Mouse (Mus musculus): ENCODE measurements around the gene Fam71f2. TPM values are rescaled to one million over a fixed set of nuclear protein-coding genes. Genes with fewer than 3 reads are reported as not detected.

Fam71f2 gene
- polyA plus RNA-seq, 1 experiment from 2014 or later = 0.72 TPM

GRCm38 (mm10) chr6:29286870-29287269 lies 7.5 kb downstream of the Fam71f2 start:
- Histone ChIP-seq H3K4me3 (no peak overlapping the region), H3K36me3 (no peaks in the 10 kb centered on the region), H3K27me3 (no peaks in the 10 kb centered on the region), H3K9ac (no peak overlapping the region), H3K9me3 (replicated peaks) (no peaks in the 10 kb centered on the region), H3K4me1 (no peaks in the 10 kb centered on the region), H3K27ac (no peak overlapping the region), H3K4me2 (replicated peaks) (no peak overlapping the region)
- WGBS = 70% methylated on average over 7 of the region's 7 CpGs
- ATAC-seq (ENCODE audit: low FRiP score) = no peak

GRCm38 (mm10) chr6:29287481-29287880 lies 8.1 kb downstream of the Fam71f2 start:
- no peaks in the 10 kb centered on the region for H3K36me3 ChIP-seq
- ATAC-seq (ENCODE audit: low FRiP score) = no peak
- H3K27me3 ChIP-seq = no peaks in the 10 kb centered on the region
- no peak overlapping the region for H3K9ac ChIP-seq
- no peak overlapping the region for H3K4me2 ChIP-seq (replicated peaks)
- H3K27ac ChIP-seq = no peak overlapping the region
- WGBS = 33% methylated on average over 6 of the region's 6 CpGs
- H3K4me3 ChIP-seq = no peak overlapping the region
- H3K4me1 ChIP-seq = no peaks in the 10 kb centered on the region
- no peaks in the 10 kb centered on the region for H3K9me3 ChIP-seq (replicated peaks)

- WGBS = 63% methylated on average over 5 of the region's 5 CpGs
- Histone ChIP-seq H3K4me1 (no peaks in the 10 kb centered on the region), H3K9me3 (replicated peaks) (no peaks in the 10 kb centered on the region), H3K9ac (no peak overlapping the region), H3K36me3 (no peaks in the 10 kb centered on the region), H3K4me2 (replicated peaks) (no peak overlapping the region), H3K27ac (no peak overlapping the region), H3K4me3 (no peak overlapping the region), H3K27me3 (no peaks in the 10 kb centered on the region)
- ATAC-seq (ENCODE audit: low FRiP score) = no peak
Measured at GRCm38 (mm10) chr6:29287944-29288343, 8.6 kb downstream of the Fam71f2 start.

GRCm38 (mm10) chr6:29288651-29289050 lies 9.3 kb downstream of the Fam71f2 start:
- 68% methylated on average over 6 of the region's 6 CpGs for WGBS
- Histone ChIP-seq H3K36me3 (no peaks in the 10 kb centered on the region), H3K27ac (no peak overlapping the region), H3K4me1 (no peaks in the 10 kb centered on the region), H3K4me3 (no peak overlapping the region), H3K9ac (no peak overlapping the region), H3K4me2 (replicated peaks) (no peak overlapping the region), H3K9me3 (replicated peaks) (no peaks in the 10 kb centered on the region), H3K27me3 (no peaks in the 10 kb centered on the region)
- ATAC-seq (ENCODE audit: low FRiP score) = no peak

- H3K4me3 ChIP-seq = no peak overlapping the region
- ATAC-seq (ENCODE audit: low FRiP score) = no peak
Measured at GRCm38 (mm10) chr6:29299112-29299511, 19.7 kb downstream of the Fam71f2 start.

GRCm38 (mm10) chr6:29303251-29303650 lies 23.9 kb downstream of the Fam71f2 start:
- no peak overlapping the region for H3K9ac ChIP-seq
- H3K9me3 ChIP-seq (replicated peaks) = no peaks in the 10 kb centered on the region
- H3K36me3 ChIP-seq = no peaks in the 10 kb centered on the region
- H3K4me3 ChIP-seq = no peak overlapping the region
- no peak overlapping the region for H3K27ac ChIP-seq
- no peaks in the 10 kb centered on the region for H3K27me3 ChIP-seq
- no peak overlapping the region for H3K4me2 ChIP-seq (replicated peaks)
- ATAC-seq (ENCODE audit: low FRiP score) = no peak
- H3K4me1 ChIP-seq = no peaks in the 10 kb centered on the region

More at GRCm38 (mm10) chr6:29299112-29299511, 19.7 kb downstream of the Fam71f2 start:
- Histone ChIP-seq H3K9me3 (replicated peaks) (no peaks in the 10 kb centered on the region), H3K27me3 (no peaks in the 10 kb centered on the region), H3K4me1 (no peaks in the 10 kb centered on the region), H3K36me3 (no peaks in the 10 kb centered on the region), H3K4me2 (replicated peaks) (no peak overlapping the region), H3K9ac (no peak overlapping the region), H3K27ac (no peak overlapping the region)
- 80% methylated on average over 2 of the region's 2 CpGs for WGBS

- Histone ChIP-seq H3K4me1 (no peaks in the 10 kb centered on the region), H3K27me3 (no peaks in the 10 kb centered on the region), H3K36me3 (no peaks in the 10 kb centered on the region), H3K4me2 (replicated peaks) (no peak overlapping the region), H3K9ac (no peak overlapping the region), H3K27ac (no peak overlapping the region), H3K9me3 (replicated peaks) (no peaks in the 10 kb centered on the region), H3K4me3 (no peak overlapping the region)
- 49% methylated on average over 5 of the region's 5 CpGs for WGBS
- no peak for ATAC-seq (ENCODE audit: low FRiP score)
Measured at GRCm38 (mm10) chr6:29303726-29304125, 24.3 kb downstream of the Fam71f2 start.

GRCm38 (mm10) chr6:29305462-29305861 lies 26.1 kb downstream of the Fam71f2 start:
- H3K4me3 ChIP-seq = no peak overlapping the region
- H3K4me1 ChIP-seq = no peaks in the 10 kb centered on the region
- H3K27me3 ChIP-seq = no peaks in the 10 kb centered on the region
- no peak overlapping the region for H3K4me2 ChIP-seq (replicated peaks)
- no peak for ATAC-seq (ENCODE audit: low FRiP score)
- H3K9me3 ChIP-seq (replicated peaks) = no peaks in the 10 kb centered on the region
- WGBS = 74% methylated on average over 4 of the region's 4 CpGs
- H3K36me3 ChIP-seq = no peaks in the 10 kb centered on the region
- no peak overlapping the region for H3K9ac ChIP-seq
- no peak overlapping the region for H3K27ac ChIP-seq

GRCm38 (mm10) chr6:29308846-29309605 lies 29.6 kb downstream of the Fam71f2 start:
- Histone ChIP-seq H3K27ac (no peak overlapping the region), H3K4me3 (no peak overlapping the region), H3K27me3 (no peaks in the 10 kb centered on the region), H3K4me1 (no peaks in the 10 kb centered on the region), H3K4me2 (replicated peaks) (no peak overlapping the region), H3K36me3 (no peaks in the 10 kb centered on the region), H3K9ac (no peak overlapping the region), H3K9me3 (replicated peaks) (no peaks in the 10 kb centered on the region)
- ATAC-seq (ENCODE audit: low FRiP score) = no peak
- WGBS = 89% methylated on average over 16 of the region's 16 CpGs

GRCm38 (mm10) chr6:29313690-29314202 lies 34.4 kb downstream of the Fam71f2 start:
- 60% methylated on average over 14 of the region's 14 CpGs for WGBS
- H3K4me3 ChIP-seq = no peak overlapping the region
- no peak overlapping the region for H3K4me2 ChIP-seq (replicated peaks)
- H3K36me3 ChIP-seq = no peaks in the 10 kb centered on the region
- H3K9me3 ChIP-seq (replicated peaks) = no peaks in the 10 kb centered on the region
- no peaks in the 10 kb centered on the region for H3K27me3 ChIP-seq
- H3K4me1 ChIP-seq = no peaks in the 10 kb centered on the region
- no peak for ATAC-seq (ENCODE audit: low FRiP score)
- no peak overlapping the region for H3K9ac ChIP-seq
- H3K27ac ChIP-seq = no peak overlapping the region

GRCm38 (mm10) chr6:29317286-29317685 lies 37.9 kb downstream of the Fam71f2 start:
- Histone ChIP-seq H3K9ac (no peak overlapping the region), H3K9me3 (replicated peaks) (no peaks in the 10 kb centered on the region), H3K4me2 (replicated peaks) (no peak overlapping the region), H3K36me3 (no peaks in the 10 kb centered on the region), H3K4me3 (no peak overlapping the region), H3K27me3 (no peaks in the 10 kb centered on the region), H3K27ac (no peak overlapping the region), H3K4me1 (no peaks in the 10 kb centered on the region)
- no peak for ATAC-seq (ENCODE audit: low FRiP score)
- 70% methylated on average over 2 of the region's 2 CpGs for WGBS

GRCm38 (mm10) chr6:29317941-29318340 lies 38.5 kb downstream of the Fam71f2 start:
- H3K9ac ChIP-seq = no peak overlapping the region
- no peaks in the 10 kb centered on the region for H3K36me3 ChIP-seq
- WGBS = 72% methylated on average over 3 of the region's 3 CpGs
- H3K27me3 ChIP-seq = no peaks in the 10 kb centered on the region
- no peaks in the 10 kb centered on the region for H3K4me1 ChIP-seq
- no peaks in the 10 kb centered on the region for H3K9me3 ChIP-seq (replicated peaks)
- H3K4me2 ChIP-seq (replicated peaks) = no peak overlapping the region
- ATAC-seq (ENCODE audit: low FRiP score) = no peak
- H3K27ac ChIP-seq = no peak overlapping the region
- no peak overlapping the region for H3K4me3 ChIP-seq

GRCm38 (mm10) chr6:29318879-29319278 lies 39.5 kb downstream of the Fam71f2 start, which contains the start of gene Fam71f1:
Gene Fam71f1, plus strand, starts transcription at chr6:29319140.
- WGBS = 57% methylated on average over 3 of the region's 5 CpGs
- Histone ChIP-seq H3K4me2 (replicated peaks) (no peak within 1 kb of the TSS), H3K4me1 (no peaks in the 10 kb centered on the region), H3K27ac (no peak within 1 kb of the TSS), H3K9ac (no peak within 1 kb of the TSS), H3K9me3 (replicated peaks) (no peaks in the 10 kb centered on the region), H3K36me3 (no peaks in the 10 kb centered on the region), H3K4me3 (no peak within 1 kb of the TSS), H3K27me3 (no peaks in the 10 kb centered on the region)
- ATAC-seq (ENCODE audit: low FRiP score) = no peak

Measured in hindbrain, embryonic 12.5 days (tissue).